Mouse (Mus musculus): Measurements from ENCODE around the gene Rabif.
A peak's percentile ranks its signal among the peaks of the same experiment; 100 is the strongest.

Rabif gene

DNA sequence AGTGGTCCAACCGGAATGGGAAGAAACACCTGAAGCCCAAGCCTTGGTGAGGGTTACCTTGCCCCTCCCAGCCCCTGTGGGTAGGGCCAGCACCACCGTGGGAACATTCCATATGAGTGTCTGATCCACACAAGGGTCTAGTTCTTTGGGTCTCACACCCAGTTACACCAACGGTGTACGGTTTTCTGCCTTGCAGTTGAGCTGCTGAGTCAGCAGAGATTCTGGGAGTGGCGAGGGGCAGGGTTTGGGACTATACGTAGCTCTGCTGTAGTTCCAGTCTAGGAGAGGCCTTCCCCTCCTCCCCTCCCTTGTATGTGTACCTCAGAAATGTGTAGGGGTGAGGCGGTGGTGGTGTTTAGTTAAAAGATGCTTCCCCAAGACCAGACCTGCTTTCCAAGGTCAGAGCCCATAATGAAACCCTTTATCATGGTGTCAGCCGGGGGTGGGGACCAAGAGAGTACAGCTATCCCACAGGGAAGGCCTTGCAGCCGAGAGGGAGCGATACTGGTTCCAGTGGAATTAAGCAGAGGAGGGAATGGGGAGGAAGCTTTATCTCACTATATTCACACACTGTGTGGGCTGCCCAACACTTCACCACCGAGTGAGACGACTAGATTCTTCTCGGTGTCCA is 60.9 kb downstream of the Rabif start:
- DNase-seq, result no peak

DNA sequence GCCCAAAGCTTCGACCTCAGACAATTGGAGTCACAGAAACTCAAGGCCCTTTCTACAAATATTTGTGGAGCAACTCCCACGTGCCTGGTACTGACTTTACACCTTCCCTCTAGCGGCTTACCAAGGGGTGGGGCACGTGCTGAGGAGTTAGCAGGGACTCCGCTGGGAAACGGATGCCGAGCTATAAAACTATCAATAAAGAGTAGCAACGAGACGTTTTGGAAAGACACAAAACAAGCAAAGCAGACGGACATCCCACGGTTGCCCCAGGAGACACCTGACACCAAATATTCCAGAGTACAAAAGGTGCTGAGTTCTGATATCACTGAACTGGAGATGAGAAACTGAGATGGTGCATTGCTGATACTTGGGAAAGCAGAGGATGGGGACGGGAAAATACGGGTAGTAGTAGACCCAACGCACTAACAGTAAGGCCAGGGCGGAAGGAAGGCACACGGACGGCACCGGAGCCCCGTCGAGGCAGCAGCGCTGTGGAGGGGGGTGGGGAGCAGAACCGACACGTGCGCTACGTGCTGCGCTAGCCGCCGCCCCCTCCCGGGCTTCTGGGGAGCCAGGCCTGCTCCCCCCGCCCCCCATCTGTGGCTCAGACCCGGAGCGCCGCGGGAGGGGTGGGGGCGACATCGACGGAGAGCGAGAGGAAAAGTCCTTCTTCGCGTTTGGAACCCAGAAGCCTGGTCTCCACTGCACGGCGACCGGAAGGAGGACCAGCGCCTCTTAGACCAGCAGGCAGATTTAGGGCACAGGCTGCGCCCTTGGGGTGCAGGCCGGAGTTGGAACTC is 61.6 kb downstream of the Rabif start:
- DNase-seq, result peak; percentile 62

DNA sequence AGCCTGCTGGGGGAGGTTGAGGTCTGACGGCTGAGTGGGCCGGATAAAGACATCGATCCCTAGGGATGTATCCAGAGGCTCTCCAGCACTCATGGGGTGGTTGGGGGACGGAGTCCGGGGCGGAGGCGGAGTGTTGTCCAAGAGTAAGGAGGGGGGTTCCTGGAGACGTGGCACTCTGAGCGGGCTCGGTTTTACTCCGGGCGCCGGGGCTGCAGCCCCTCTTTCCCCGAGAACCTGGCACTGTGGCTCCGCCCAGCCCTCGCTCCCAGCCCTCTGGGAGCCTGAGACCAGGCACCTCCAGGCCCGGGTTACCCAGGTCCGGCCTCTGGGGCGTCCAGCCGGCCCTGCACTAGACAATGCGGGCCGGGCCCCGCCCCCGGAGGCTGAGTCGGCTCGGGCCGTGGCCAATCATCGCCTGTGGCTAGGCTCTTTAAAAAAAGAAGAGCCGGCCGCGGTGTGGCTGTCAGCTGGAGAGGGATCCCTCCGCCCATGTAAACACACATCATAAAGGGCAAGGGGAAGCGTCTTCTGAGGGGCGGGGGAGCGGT is 62.3 kb downstream of the Rabif start:
- DNase-seq, result peak; percentile 97
